Mouse (Mus musculus) right cerebral cortex, postnatal 10 days (tissue): ENCODE results near the gene Gm5141.
"Not testable (repeated sequence)": the region's sequence is repeated elsewhere in the genome, so short reads cannot be mapped to it uniquely, and the experiment has no call there.

Source experiments
- DNase-seq, 2 experiments: peaks; one replicate each; pipeline ENCODE4 v3.0.0; 2021; ENCODE audit warnings: low spot score in 2 of 2

Gm5141 gene

DNA sequence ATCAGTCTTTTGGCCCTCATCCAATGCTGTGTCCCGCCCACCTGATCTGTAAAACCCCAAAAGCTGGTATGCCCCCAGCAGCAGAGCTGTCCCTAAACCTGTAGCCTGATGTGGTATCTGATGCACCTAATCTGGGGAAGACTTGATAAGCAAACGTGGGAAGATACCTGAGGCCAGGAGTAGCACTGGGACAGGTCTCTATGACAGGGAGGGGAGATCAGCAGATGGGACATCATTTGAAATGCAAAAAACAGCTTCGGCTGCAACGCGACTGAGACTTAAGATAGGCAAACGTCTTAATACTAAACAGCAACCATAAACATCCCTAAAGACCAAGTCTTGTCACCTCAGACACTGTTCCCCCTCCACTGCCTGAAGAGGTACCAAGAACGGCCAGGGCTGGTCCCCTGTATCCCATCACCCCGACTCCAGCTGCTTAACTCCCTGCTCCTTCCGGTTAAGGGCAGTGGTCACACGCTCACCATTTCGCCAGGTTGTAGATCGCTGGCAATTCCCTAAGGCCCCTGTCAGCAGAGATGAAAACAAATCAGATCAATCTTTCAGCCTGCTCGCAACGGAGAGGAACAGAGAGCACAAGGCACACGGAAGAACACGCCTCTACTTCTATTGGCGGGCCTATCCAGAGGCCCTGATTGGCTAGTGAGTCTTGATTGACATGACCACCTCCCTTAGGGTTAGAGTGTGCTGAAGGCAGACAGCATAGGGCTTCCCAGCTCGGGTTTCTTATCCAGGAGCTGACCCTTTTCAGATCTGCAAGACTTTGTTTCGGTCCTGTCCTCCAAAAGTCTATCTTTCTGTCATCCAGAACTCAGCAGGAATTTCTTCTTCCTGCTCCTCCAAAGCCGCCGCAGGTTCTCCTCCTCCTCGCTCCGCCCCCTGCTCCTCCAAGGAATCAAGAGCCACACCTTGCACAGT is at the start of gene Gm5141:
Gm5141 (minus strand) TSS at position 610 of the 936 bp plus-strand sequence.
- peak; percentile 51 to 56 for DNase-seq

DNA sequence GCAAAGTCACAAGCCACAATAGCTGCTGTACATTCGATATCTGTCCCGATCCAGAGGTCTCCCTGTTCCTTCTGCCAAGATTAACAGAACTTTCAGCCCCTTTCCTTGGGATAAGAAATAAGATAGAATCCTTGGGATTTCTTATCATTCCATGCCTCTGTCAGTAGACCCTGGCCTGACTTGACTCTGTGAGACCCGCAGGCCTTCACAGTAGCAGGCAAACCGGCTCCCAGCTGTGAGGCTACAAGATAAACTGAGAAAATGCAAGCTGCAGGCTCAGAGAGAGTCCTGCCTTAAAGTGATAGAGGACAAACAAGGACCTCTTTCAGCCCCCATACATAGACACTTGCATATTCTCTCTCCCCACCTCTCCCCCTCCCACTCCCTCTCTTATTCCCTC is 47.7 kb upstream of the Gm5141 start:
- no peak for DNase-seq

DNA sequence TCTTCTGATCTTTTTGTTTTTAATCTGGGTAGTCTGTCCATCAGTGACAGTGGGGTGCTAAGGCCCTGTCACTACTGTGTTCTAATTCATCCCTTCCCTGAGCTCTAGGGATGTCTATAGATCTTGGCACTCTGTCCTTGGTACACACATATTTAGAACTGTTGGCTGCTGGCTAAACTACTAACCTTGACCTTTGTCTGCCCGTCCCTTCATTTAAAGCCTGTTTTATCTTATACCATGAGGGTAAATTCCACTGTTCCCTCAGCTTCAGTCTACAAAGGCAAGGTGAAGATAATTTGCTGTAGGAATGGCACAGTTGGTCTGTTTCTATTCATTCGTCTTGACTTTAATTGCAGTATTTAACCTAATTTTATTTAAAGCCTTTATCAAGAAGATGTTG is 46.6 kb upstream of the Gm5141 start:
- no peak for DNase-seq

DNA sequence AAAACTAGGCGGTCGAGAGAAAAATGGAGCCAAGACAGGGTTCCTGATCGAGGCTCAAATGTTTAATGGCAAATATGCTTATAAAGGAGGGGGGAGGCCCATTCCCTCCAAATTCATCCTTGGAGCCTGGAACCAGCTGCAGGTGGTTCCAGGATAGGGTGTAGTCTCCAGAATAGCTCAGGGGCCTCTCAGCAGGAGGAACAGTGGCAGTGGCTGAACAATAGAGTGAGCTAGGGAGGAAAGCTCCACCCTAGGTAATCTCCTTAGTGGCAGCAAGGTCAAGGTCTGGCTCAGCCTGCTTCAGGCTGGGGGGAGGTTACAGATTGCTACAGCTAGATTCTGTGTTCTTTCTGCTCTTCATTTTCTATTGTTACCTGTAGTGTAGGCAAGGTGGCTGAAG is 30.1 kb upstream of the Gm5141 start:
- DNase-seq, result not testable (repeated sequence)

DNA sequence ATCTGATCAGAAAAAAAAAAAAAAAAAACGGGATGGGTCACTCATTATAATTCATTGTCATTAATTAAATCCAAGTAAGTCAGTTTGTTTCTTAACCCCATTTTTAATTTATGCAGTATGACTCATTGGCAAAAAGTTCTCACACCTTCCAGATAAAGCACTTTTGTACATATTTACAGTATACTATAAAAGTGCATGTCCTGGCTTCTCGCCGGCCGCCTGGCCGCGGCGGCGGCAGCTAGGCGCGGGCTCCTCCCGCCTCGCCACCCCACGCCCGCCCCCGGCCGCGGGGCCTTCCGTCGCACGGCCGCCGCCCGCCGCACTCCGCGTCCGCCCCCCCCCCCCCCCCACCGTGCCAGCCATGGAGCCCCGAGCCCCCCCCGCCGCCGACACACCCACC is 27.1 kb upstream of the Gm5141 start:
- no peak for DNase-seq

DNA sequence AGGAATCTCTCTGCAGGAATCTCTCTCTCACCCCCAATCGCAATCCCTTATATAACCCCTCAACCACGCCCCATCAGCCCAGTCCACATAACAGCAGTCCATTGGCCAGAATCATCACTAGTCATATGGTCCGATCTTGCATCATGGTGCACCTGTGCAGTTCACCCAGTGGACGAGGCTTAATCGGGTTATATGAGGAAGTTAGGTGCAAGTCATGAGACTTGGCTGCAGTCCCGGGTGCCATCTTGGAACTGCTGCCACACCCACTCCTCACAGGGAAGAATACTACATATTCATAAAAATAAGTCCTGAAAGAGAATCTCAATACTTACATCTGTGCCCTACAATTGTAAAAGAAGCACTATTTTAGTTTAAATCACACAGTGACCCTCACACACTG is 22.4 kb upstream of the Gm5141 start:
- DNase-seq, result not testable (repeated sequence)

DNA sequence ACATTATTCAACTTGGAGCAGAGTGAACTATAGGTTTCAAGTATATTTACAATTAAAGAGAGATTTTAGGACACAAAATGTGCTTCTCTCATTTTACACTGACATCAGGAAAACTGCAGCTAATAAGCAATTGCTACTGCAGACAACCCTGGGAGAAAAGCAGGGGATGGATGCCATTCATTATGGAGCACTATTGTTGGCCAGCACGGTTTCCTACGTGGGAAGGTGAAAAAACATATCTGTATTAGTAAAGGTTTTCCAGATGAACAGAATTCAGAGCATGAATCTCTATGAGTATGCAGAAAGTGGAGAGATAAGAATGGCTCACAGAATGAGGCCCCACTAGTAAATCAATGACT is 506 bp upstream of the Gm5141 start:
- DNase-seq, result not testable (repeated sequence)

DNA sequence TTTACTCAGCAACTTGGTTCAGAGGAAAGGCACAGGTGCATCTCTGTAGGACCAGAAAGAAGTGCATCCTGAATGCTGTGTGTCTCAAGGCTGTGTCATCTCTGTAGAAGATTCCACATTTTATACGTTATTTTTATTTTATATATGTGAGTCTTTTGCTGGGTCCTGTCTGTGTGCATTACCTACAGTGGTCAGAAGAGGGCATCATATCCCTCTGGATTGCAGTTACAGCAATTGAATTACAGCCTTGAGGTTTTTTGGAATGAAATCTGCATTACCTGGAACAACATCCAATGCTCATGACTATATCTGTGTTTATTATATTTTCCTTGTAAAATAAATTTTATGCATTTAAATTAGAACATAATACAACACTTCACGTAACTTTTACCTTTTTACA is 21.8 kb downstream of the Gm5141 start:
- peak; percentile 54 to 69 for DNase-seq

DNA sequence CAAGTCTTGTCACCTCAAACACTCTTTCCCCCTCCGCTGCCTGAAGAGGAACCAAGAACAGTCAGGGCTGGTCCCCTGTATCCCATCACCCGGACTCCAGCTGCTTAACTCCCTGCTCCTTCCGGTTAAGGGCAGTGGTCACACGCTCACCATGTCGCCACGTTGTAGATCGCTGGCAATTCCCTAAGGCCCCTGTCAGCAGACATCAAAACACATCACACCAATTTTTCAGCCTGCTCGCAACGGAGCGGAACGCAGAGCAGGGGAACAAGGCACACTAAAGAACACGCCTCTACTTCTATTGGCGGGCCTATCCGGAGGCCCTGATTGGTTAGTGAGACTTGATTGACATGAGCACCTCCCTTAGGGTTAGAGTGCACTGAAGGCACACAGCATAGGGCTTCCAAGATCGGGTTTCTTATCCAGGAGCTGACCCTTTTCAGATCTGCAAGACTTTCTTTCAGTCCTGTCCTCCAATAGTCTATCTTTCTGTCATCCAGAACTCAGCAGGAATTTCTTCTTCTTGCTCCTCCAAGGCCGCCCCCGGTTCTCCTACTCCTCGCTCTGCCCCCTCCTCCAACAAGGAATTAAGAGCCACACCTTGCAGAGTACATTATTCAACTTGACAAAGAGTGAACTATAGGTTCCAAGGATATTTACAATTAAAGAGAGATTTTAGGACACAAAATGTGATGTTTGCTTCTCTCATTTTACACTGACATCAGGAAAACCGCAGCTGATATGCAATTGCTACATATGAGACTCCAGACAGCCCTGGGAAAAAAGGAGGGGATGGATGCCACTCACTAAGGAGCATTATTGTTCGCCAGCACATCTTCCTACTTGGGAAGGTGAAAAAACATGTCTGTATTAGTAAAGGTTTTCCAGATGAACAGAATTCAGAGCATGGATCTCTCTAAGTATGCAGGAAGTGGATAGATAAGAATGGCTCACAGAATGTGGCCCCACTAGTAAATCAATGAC is 24.9 kb downstream of the Gm5141 start, which contains the start of gene Platr25:
Platr25 (minus strand) TSS at position 278 of the 984 bp plus-strand sequence.
- DNase-seq, result peak; percentile 57 to 67

DNA sequence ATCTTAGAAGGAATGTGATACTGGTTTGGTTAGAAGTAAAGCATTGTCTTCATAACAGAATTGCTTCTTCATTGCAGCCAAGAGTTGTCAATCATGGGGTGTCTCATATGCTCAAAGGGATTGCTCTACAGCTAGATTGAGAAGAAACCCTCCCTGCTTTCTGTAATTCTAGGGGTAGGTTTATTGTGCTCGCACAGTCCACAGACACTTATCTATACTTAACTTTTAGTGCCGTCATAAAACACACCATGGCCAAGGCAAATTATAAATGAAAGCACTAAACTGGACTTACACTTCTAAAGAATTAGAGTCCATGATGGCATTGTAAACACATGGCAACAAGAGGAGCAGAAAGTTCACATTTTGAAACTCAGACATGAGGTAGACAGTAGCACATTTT is 52.3 kb downstream of the Gm5141 start:
- DNase-seq, result no peak
